ENCODE assay signal across 17 mouse cellular contexts in the genomic region with DNA sequence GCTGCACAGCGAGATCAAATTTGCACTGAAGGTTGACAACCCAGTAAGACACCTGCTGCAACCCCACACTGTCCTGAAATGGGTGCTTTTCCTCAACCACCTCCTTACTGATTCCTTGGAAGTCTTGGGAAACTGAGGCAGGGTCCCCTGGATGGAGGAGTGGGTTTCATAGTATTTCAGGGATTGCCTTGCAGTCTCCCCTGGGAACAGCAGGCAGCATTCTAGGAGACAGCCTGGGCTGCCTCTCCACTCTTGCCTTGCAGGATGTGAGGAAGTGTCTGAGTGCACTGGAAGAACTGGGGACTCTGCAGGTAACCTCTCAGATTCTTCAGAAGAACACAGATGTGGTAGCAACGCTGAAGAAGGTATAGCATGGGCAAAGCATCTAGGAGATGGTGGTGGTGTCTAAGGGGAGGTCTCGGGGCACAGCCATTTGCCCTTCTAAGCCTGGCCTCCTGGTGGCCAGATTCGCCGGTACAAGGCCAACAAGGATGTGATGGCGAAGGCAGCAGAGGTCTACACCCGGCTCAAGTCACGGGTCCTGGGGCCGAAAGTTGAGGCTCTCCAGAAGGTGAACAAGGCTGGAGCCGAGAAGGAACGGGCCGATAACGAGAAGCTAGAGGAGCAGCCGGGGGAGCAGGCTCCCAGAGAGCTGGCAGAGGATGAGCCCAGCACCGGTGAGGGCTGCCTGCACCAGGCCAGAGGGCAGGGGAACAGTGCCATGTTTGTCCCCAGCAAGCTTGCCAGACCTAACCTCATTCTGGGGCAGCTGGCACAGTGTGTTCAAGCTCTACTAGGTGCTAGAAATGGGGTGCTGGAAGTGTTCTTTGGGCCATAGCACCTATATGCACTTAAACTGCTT. TPM values are rescaled to one million over a fixed set of nuclear protein-coding genes. Genes with fewer than 3 reads are reported as not detected.
A peak's percentile ranks its signal among the peaks of the same experiment; 100 is the strongest.
DNase-seq lines count a peak whose midpoint lies in the region; ATAC-seq and TF ChIP-seq lines count a peak whose summit lies in the region.
"Had no signal": no experiment of that assay in that cellular context is flagged by ENCODE, and none has a peak within 500 bp of the region (broad histone marks: within the 10 kb centered on the region; RNA-seq: fewer than 3 reads in every experiment).

No protein-coding gene starts in this region.

- no peak overlapping the region for H3K27ac ChIP-seq in lung, postnatal 0 days (ENCODE audit: low read length)
- H3K27ac ChIP-seq in liver, embryonic 14.5 days = no peak overlapping the region
- H3K27ac ChIP-seq: embryonic facial prominence, embryonic 12.5 days; forebrain, embryonic 12.5 days; left cerebral cortex, adult 2 months; limb, embryonic 13.5 days; midbrain, embryonic 12.5 days had no signal

- no peak for TF ChIP-seq POLR2A in lung, adult 2 months (IDR thresholded peaks at IDR 0.05; ENCODE audit: borderline replicate concordance, extremely low read depth, low read depth, low read length)

- H3K9me3 ChIP-seq in lung, postnatal 0 days (ENCODE audit: low read length) = no peaks in the 10 kb centered on the region
- no peaks in the 10 kb centered on the region for H3K9me3 ChIP-seq in liver, embryonic 14.5 days (ENCODE audit: control insufficient read depth, low read length)
- H3K9me3 ChIP-seq: embryonic facial prominence, embryonic 12.5 days; forebrain, embryonic 12.5 days; limb, embryonic 13.5 days; midbrain, embryonic 12.5 days had no signal

- no peak for ATAC-seq in lung, postnatal 0 days
- ATAC-seq in liver, embryonic 14.5 days (ENCODE audit: insufficient read depth) = no peak

- TF ChIP-seq CTCF in lung, postnatal 0 days (IDR thresholded peaks at IDR 0.05) = peak; percentile 33; the same call in 1 of the 2 replicates
- no peak for TF ChIP-seq CTCF in lung, adult 2 months (IDR thresholded peaks at IDR 0.05; ENCODE audit: insufficient read depth, low read length)
- peak; percentile 47 for TF ChIP-seq CTCF in liver, embryonic 14.5 days (IDR thresholded peaks at IDR 0.05; ENCODE audit: low read depth)

- no peak for TF ChIP-seq EP300 in lung, postnatal 0 days (IDR thresholded peaks at IDR 0.05)
- no peak for TF ChIP-seq EP300 in liver, embryonic 14.5 days (IDR thresholded peaks at IDR 0.05; ENCODE audit: low read depth)

- no peak overlapping the region for H3K9ac ChIP-seq in lung, postnatal 0 days (replicated peaks; ENCODE audit: low read depth)
- H3K9ac ChIP-seq in liver, embryonic 14.5 days (replicated peaks) = no peak overlapping the region
- H3K9ac ChIP-seq: embryonic facial prominence, embryonic 12.5 days; forebrain, embryonic 12.5 days; limb, embryonic 13.5 days; midbrain, embryonic 12.5 days had no signal

- no peak overlapping the region for H3K4me3 ChIP-seq in lung, postnatal 0 days (ENCODE audit: low read depth, low read length)
- H3K4me3 ChIP-seq in lung, adult 2 months (replicated peaks; ENCODE audit: extremely low read depth, low read depth, low read length) = no peak overlapping the region
- no peak overlapping the region for H3K4me3 ChIP-seq in liver, embryonic 14.5 days (ENCODE audit: insufficient read depth in 1 of 2, low read depth in 2 of 2, low read length in 2 of 2)
- H3K4me3 ChIP-seq: embryonic facial prominence, embryonic 12.5 days; forebrain, embryonic 12.5 days; left cerebral cortex, adult 2 months; limb, embryonic 13.5 days; midbrain, embryonic 12.5 days had no signal

- 85% methylated on average over 15 of the region's 15 CpGs for WGBS in lung, postnatal 0 days
- WGBS in lung, adult 2 months = 86% methylated on average over 15 of the region's 15 CpGs
- WGBS in liver, embryonic 14.5 days (ENCODE audit: insufficient replicate concordance) = 77% methylated on average over 15 of the region's 15 CpGs

- no peak overlapping the region for H3K4me2 ChIP-seq in lung, postnatal 0 days (replicated peaks; ENCODE audit: low read depth, low read length)
- no peak overlapping the region for H3K4me2 ChIP-seq in liver, embryonic 14.5 days (ENCODE audit: low read depth)
- H3K4me2 ChIP-seq: embryonic facial prominence, embryonic 12.5 days; forebrain, embryonic 12.5 days; limb, embryonic 13.5 days; midbrain, embryonic 12.5 days had no signal

- H3K36me3 ChIP-seq in lung, postnatal 0 days (ENCODE audit: insufficient read depth, low read length) = peaks cover 53% of the 10 kb centered on the region
- peaks cover 21% of the 10 kb centered on the region for H3K36me3 ChIP-seq in liver, embryonic 14.5 days (replicated peaks; ENCODE audit: control insufficient read depth, insufficient read depth, low read depth)

- DNase-seq in heart, adult 11 months = peak; percentile 94
- DNase-seq in heart, adult 8-10 months (ENCODE audit: low spot score) = no peak
- DNase-seq in lung, postnatal 0 days (ENCODE audit: low spot score) = no peak
- DNase-seq in lung, adult 2 months = no peak
- DNase-seq in adipocyte (ENCODE audit: low spot score) = peak; percentile 80
- DNase-seq in liver, embryonic 14.5 days (ENCODE audit: low read depth in 3 of 3, low spot score in 3 of 3) = no peak
- DNase-seq in kidney, postnatal 10 days = no peak
- DNase-seq in embryo, embryonic 10.5 days (ENCODE audit: low spot score) = no peak
- DNase-seq: cerebellum, postnatal 10 days; kidney, postnatal 25 days; right cerebral cortex, postnatal 14 days; thymus, postnatal 14 days had no signal

- H3K27me3 ChIP-seq in lung, postnatal 0 days (replicated peaks; ENCODE audit: insufficient read depth, low read length) = no peaks in the 10 kb centered on the region
- no peaks in the 10 kb centered on the region for H3K27me3 ChIP-seq in liver, embryonic 14.5 days (ENCODE audit: control insufficient read depth, insufficient read depth, low read length)
- H3K27me3 ChIP-seq: embryonic facial prominence, embryonic 12.5 days; forebrain, embryonic 12.5 days; limb, embryonic 13.5 days; midbrain, embryonic 12.5 days had no signal

- H3K4me1 ChIP-seq in lung, postnatal 0 days (ENCODE audit: insufficient read depth, low read depth, low read length) = no peaks in the 10 kb centered on the region
- no peaks in the 10 kb centered on the region for H3K4me1 ChIP-seq in lung, adult 2 months (ENCODE audit: control insufficient read depth, insufficient read depth, low read length)
- H3K4me1 ChIP-seq in liver, embryonic 14.5 days (replicated peaks; ENCODE audit: control insufficient read depth in 2 of 2, insufficient read depth in 2 of 2, low read length in 1 of 2) = no peaks in the 10 kb centered on the region
- H3K4me1 ChIP-seq: embryonic facial prominence, embryonic 12.5 days; forebrain, embryonic 12.5 days; limb, embryonic 13.5 days; midbrain, embryonic 12.5 days had no signal

RNA-seq across cellular contexts. Expression of gene Plin4, which starts 10.7 kb away (rescaled TPM):
- total RNA-seq in heart, adult 8-10 months (2022) = 100 to 1,000 TPM; 140 to 200 (median 164) TPM
- 0.05 and 0.08 TPM in 2 replicates for polyA plus RNA-seq in lung, postnatal 0 days (2015; fragmentation: Nextera tagmentation; extraction: Ambion mirVana)
- 25.2 and 38.9 TPM in 2 replicates for polyA plus RNA-seq in lung, adult 2 months (2012; rRNA removed)
- polyA plus RNA-seq in liver, embryonic 14.5 days (2012; rRNA removed) = 0.01 TPM in 2 replicates
- polyA plus RNA-seq in liver, embryonic 14.5 days (2014; fragmentation: Nextera tagmentation; extraction: Ambion mirVana) = 0.03 TPM in 1 of 2 replicates, not detected in the other

RNA-seq across cellular contexts. Expression of gene Plin5, which starts 18.5 kb away (rescaled TPM):
- total RNA-seq in heart, adult 8-10 months (2022) = 100 to 1,000 TPM; 110 to 160 (median 150) TPM
- polyA plus RNA-seq in lung, postnatal 0 days (2015; fragmentation: Nextera tagmentation; extraction: Ambion mirVana) = 3.2 and 4.3 TPM in 2 replicates
- polyA plus RNA-seq in lung, adult 2 months (2012; rRNA removed) = 5.5 and 8.6 TPM in 2 replicates
- 0.11 and 0.29 TPM in 2 replicates for polyA plus RNA-seq in liver, embryonic 14.5 days (2012; rRNA removed)
- polyA plus RNA-seq in liver, embryonic 14.5 days (2014; fragmentation: Nextera tagmentation; extraction: Ambion mirVana) = 0.34 and 0.35 TPM in 2 replicates
- polyA plus RNA-seq: forebrain, embryonic 12.5 days; limb, embryonic 13.5 days had no signal

RNA-seq across cellular contexts. Expression of gene Hdgfl2, which starts 19.5 kb away (rescaled TPM):
- 10 to 100 TPM; 30.6 to 41.4 (median 35.2) TPM for total RNA-seq in heart, adult 8-10 months (2022)
- 58.4 and 61.7 TPM in 2 replicates for polyA plus RNA-seq in lung, postnatal 0 days (2015; fragmentation: Nextera tagmentation; extraction: Ambion mirVana)
- 44.8 and 47.2 TPM in 2 replicates for polyA plus RNA-seq in lung, adult 2 months (2012; rRNA removed)
- 18.2 and 29.5 TPM in 2 replicates for polyA plus RNA-seq in liver, embryonic 14.5 days (2012; rRNA removed)
- polyA plus RNA-seq in liver, embryonic 14.5 days (2014; fragmentation: Nextera tagmentation; extraction: Ambion mirVana) = 26.0 and 36.0 TPM in 2 replicates

RNA-seq across cellular contexts. Expression of gene Lrg1, which starts 22.9 kb away (rescaled TPM):
- 10 to 100 TPM; 47.5 to 68.7 (median 60.4) TPM for total RNA-seq in heart, adult 8-10 months (2022)
- 36.3 and 50.6 TPM in 2 replicates for polyA plus RNA-seq in lung, postnatal 0 days (2015; fragmentation: Nextera tagmentation; extraction: Ambion mirVana)
- 174 and 240 TPM in 2 replicates for polyA plus RNA-seq in lung, adult 2 months (2012; rRNA removed)
- 0.09 and 0.10 TPM in 2 replicates for polyA plus RNA-seq in liver, embryonic 14.5 days (2012; rRNA removed)
- polyA plus RNA-seq in liver, embryonic 14.5 days (2014; fragmentation: Nextera tagmentation; extraction: Ambion mirVana) = 0.29 and 0.67 TPM in 2 replicates

RNA-seq across cellular contexts. Expression of gene Ubxn6, which starts 24.1 kb away (rescaled TPM):
- 10 to 100 TPM; 50.4 to 64.4 (median 55.4) TPM for total RNA-seq in heart, adult 8-10 months (2022)
- polyA plus RNA-seq in lung, postnatal 0 days (2015; fragmentation: Nextera tagmentation; extraction: Ambion mirVana) = 59.7 and 60.4 TPM in 2 replicates
- 59.3 and 69.3 TPM in 2 replicates for polyA plus RNA-seq in lung, adult 2 months (2012; rRNA removed)
- 7.3 TPM in 2 replicates for polyA plus RNA-seq in liver, embryonic 14.5 days (2012; rRNA removed)
- polyA plus RNA-seq in liver, embryonic 14.5 days (2014; fragmentation: Nextera tagmentation; extraction: Ambion mirVana) = 10.8 and 12.2 TPM in 2 replicates

Comparison
In these comparisons a context has a peak if more than half of its experiments do, and no peak if none do; other contexts are left out.
1. DNase-seq: peak in heart, adult 11 months (single experiment) and adipocyte (single experiment); none in heart, adult 8-10 months (single experiment), lung, postnatal 0 days (single experiment), lung, adult 2 months (single experiment), liver, embryonic 14.5 days (0 of 3), kidney, postnatal 10 days (single experiment) and embryo, embryonic 10.5 days (single experiment).
2. RNA of gene Plin4, which starts 10.7 kb away (polyA plus RNA-seq): 25.2 to 38.9 TPM in lung, adult 2 months; 0.05 to 0.08 TPM in lung, postnatal 0 days and 0.01 to 0.03 TPM in liver, embryonic 14.5 days; every median in the first group is over 10 times any median in the second.